Mouse (Mus musculus) kidney, adult 2 months (tissue): ENCODE data around the gene Zup1. TPM values are rescaled to one million over a fixed set of nuclear protein-coding genes. Genes with fewer than 3 reads are reported as not detected.

Experiments used
- DNase-seq: peaks from one replicate; pipeline ENCODE4 v3.0.0; 2021
- H3K27ac ChIP-seq: fragments of 200-500 bp; 2 replicates; pipeline ENCODE4 v1.5.1; 2012; ENCODE audit warnings: low read depth, low read length, control low read depth, inconsistent platforms; ENCODE audit not compliant: insufficient read depth
- H3K27me3 ChIP-seq: fragments of 200-500 bp; replicated peaks from 2 replicates; pipeline ENCODE4 v1.6.1; 2012; ENCODE audit warnings: mild to moderate bottlenecking, moderate library complexity, low read length, inconsistent platforms; ENCODE audit not compliant: control insufficient read depth, insufficient read depth
- H3K36me3 ChIP-seq: fragments of 200-500 bp; 2 replicates; pipeline ENCODE4 v1.6.1; 2012; ENCODE audit warnings: mild to moderate bottlenecking, moderate library complexity, low read length, inconsistent platforms; ENCODE audit not compliant: control insufficient read depth, insufficient read depth
- H3K4me1 ChIP-seq: fragments of 200-500 bp; 2 replicates; pipeline ENCODE4 v1.6.1; 2011; ENCODE audit warnings: low read length; ENCODE audit not compliant: control insufficient read depth, insufficient read depth
- H3K4me3 ChIP-seq: fragments of 200-500 bp; 2 replicates; pipeline ENCODE4 v1.5.1; 2011; ENCODE audit warnings: mild to moderate bottlenecking, low read depth, low read length, control low read depth; ENCODE audit not compliant: insufficient read depth
- CTCF ChIP-seq: fragments of 200-500 bp; conservative IDR thresholded peaks from 2 replicates; pipeline ENCODE4 v1.5.1; 2011; ENCODE audit warnings: low read depth, mild to moderate bottlenecking, control low read depth, low read length, moderate library complexity, mixed read lengths; ENCODE audit not compliant: insufficient read depth, insufficient read length
- POLR2A ChIP-seq: fragments of 200-500 bp; IDR thresholded peaks from one replicate; pipeline ENCODE4 v1.6.1; 2011; ENCODE audit warnings: low read depth, low read length, control low read depth
- WGBS: fragments of 180-500 bp; shearing (Covaris S2); methylation state at CpG from one replicate; pipeline ENCODE4 v1.1.7; 2018; 5-methylcytosine and 5-hydroxymethylcytosine counted together
- polyA plus RNA-seq: library from polyadenylated mRNA; depleted of rRNA; stranded (reverse); fragments of >200 nt; gene quantifications from 2 replicates; pipeline ENCODE4 v1.2.3, GENCODE M21; 2012; rRNA removed

Zup1 gene
- polyA plus RNA-seq, 1 experiment: 4.1 TPM

- WGBS: 3% methylated on average over 1 of the region's 1 CpGs
- peak; percentile 34 for DNase-seq
- Histone ChIP-seq H3K4me3 (no peak overlapping the region), H3K36me3 (no peaks in the 10 kb centered on the region), H3K27me3 (no peaks in the 10 kb centered on the region), H3K27ac (no peak overlapping the region), H3K4me1 (no peaks in the 10 kb centered on the region)
- TF ChIP-seq CTCF: no peak
- no peak for TF ChIP-seq POLR2A
Observed at GRCm38 (mm10) chr10:33870441-33870840, 80.6 kb downstream of the Zup1 start.

Other genes with a start within 250 kb of the Zup1 start
- not detected in 2 replicates for gene Sult3a2, start 164.6 kb downstream of the Zup1 start, polyA plus RNA-seq
- not detected in 2 replicates for gene Sult3a1, start 93.5 kb downstream of the Zup1 start, polyA plus RNA-seq
- gene Rsph4a, start 46.2 kb downstream of the Zup1 start, polyA plus RNA-seq: 0.04 and 0.08 TPM in 2 replicates
- gene Rwdd1, start 68.4 kb upstream of the Zup1 start, polyA plus RNA-seq: 31.6 and 32.1 TPM in 2 replicates
- gene Trappc3l, start 86.3 kb upstream of the Zup1 start, polyA plus RNA-seq: not detected in 2 replicates
- gene Calhm4, start 93.0 kb upstream of the Zup1 start, polyA plus RNA-seq: not detected in 2 replicates
- gene Calhm5, start 145.2 kb upstream of the Zup1 start, polyA plus RNA-seq: 0.25 and 0.27 TPM in 2 replicates
- 1.4 TPM in 2 replicates for gene Calhm6, start 176.7 kb upstream of the Zup1 start, polyA plus RNA-seq